Comparison of ENCODE assay signal across 16 mouse cellular contexts in genomic region chr13:37918336-37919261, GRCm38 (mm10).
DNase-seq lines count a peak whose midpoint lies in the region; ATAC-seq and TF ChIP-seq lines count a peak whose summit lies in the region.
"Had no signal": no experiment of that assay in that cellular context is flagged by ENCODE, and none has a peak within 500 bp of the region (broad histone marks: within the 10 kb centered on the region; RNA-seq: fewer than 3 reads in every experiment).

No protein-coding gene starts in this region.

- DNase-seq in kidney, adult 2 months, result peak; percentile 80
- no peak for DNase-seq in kidney, adult 18-20 months
- DNase-seq in 3T3-L1 (ENCODE audit: low read depth, low spot score), result peak; percentile 18
- DNase-seq in embryonic facial prominence, embryonic 14.5 days (ENCODE audit: low spot score), result peak; percentile 90
- DNase-seq in kidney, postnatal 36 days, result peak; percentile 62 to 76
- DNase-seq in thymus, postnatal 25 days, result no peak
- DNase-seq in spleen, postnatal 36 days (ENCODE audit: low spot score in 2 of 2), result no peak
- DNase-seq: gastrocnemius, postnatal 14 days; heart, postnatal 4 days; right cerebral cortex, adult 18-20 months; spleen, adult 18-20 months had no signal

- no peak overlapping the region for H3K4me2 ChIP-seq in embryonic facial prominence, embryonic 14.5 days (ENCODE audit: low read depth, low read length)
- H3K4me2 ChIP-seq: forebrain, embryonic 15.5 days; heart, embryonic 11.5 days had no signal

- peak overlapping the region; percentile 84 for H3K27ac ChIP-seq in kidney, adult 2 months (ENCODE audit: insufficient read depth, low read depth, low read length)
- peak overlapping the region; percentile 57 for H3K27ac ChIP-seq in embryonic facial prominence, embryonic 14.5 days (replicated peaks; ENCODE audit: low read depth, low read length)
- H3K27ac ChIP-seq: forebrain, embryonic 15.5 days; stomach, postnatal 0 days had no signal

- 59% methylated on average over 15 of the region's 15 CpGs for WGBS in kidney, adult 2 months
- 59% methylated on average over 15 of the region's 15 CpGs for WGBS in embryonic facial prominence, embryonic 14.5 days

- no peak overlapping the region for H3K4me3 ChIP-seq in kidney, adult 2 months (ENCODE audit: insufficient read depth, low read depth, low read length)
- H3K4me3 ChIP-seq in embryonic facial prominence, embryonic 14.5 days (ENCODE audit: low read depth, low read length), result no peak overlapping the region
- H3K4me3 ChIP-seq: forebrain, embryonic 15.5 days; megakaryocyte, embryonic 14.5 days had no signal

- H3K36me3 ChIP-seq in kidney, adult 2 months (ENCODE audit: control insufficient read depth, insufficient read depth, low read length), result peaks cover 7% of the 10 kb centered on the region; the same call in 1 of the 2 replicates
- peaks cover 51% of the 10 kb centered on the region for H3K36me3 ChIP-seq in embryonic facial prominence, embryonic 14.5 days (ENCODE audit: control insufficient read depth, insufficient read depth, low read length)
- H3K36me3 ChIP-seq: forebrain, embryonic 15.5 days had no signal

- no peak for TF ChIP-seq POLR2A in kidney, adult 2 months (IDR thresholded peaks at IDR 0.05; ENCODE audit: low read depth, low read length)

- H3K27me3 ChIP-seq in kidney, adult 2 months (replicated peaks; ENCODE audit: control insufficient read depth, insufficient read depth, low read length), result no peaks in the 10 kb centered on the region
- no peaks in the 10 kb centered on the region for H3K27me3 ChIP-seq in embryonic facial prominence, embryonic 14.5 days (replicated peaks; ENCODE audit: control insufficient read depth, insufficient read depth, low read length)
- H3K27me3 ChIP-seq: forebrain, embryonic 15.5 days; megakaryocyte, embryonic 14.5 days had no signal

- peak; percentile 63 for ATAC-seq in embryonic facial prominence, embryonic 14.5 days (ENCODE audit: low read depth)
- ATAC-seq: forebrain, embryonic 15.5 days; intestine, embryonic 16.5 days had no signal

- H3K4me1 ChIP-seq in kidney, adult 2 months (ENCODE audit: control insufficient read depth, insufficient read depth, low read length), result peaks cover 25% of the 10 kb centered on the region
- peaks cover 13% of the 10 kb centered on the region; the same call in 1 of the 2 replicates for H3K4me1 ChIP-seq in embryonic facial prominence, embryonic 14.5 days (ENCODE audit: control insufficient read depth, insufficient read depth, low read length)

- TF ChIP-seq CTCF in kidney, adult 2 months (conservative IDR thresholded peaks at IDR 0.05; ENCODE audit: insufficient read depth, insufficient read length, low read depth, low read length), result no peak

- H3K9ac ChIP-seq in embryonic facial prominence, embryonic 14.5 days (ENCODE audit: low read depth, low read length), result no peak overlapping the region
- H3K9ac ChIP-seq: forebrain, embryonic 15.5 days had no signal

- no peaks in the 10 kb centered on the region for H3K9me3 ChIP-seq in embryonic facial prominence, embryonic 14.5 days (ENCODE audit: control insufficient read depth, low read length)
- H3K9me3 ChIP-seq: forebrain, embryonic 15.5 days; megakaryocyte, embryonic 14.5 days had no signal

Comparison
In these comparisons a context has a peak if more than half of its experiments do, and no peak if none do; other contexts are left out.
1. DNase-seq: peak in kidney, adult 2 months (single experiment), 3T3-L1 (single experiment), embryonic facial prominence, embryonic 14.5 days (single experiment) and kidney, postnatal 36 days (2 of 2); none in kidney, adult 18-20 months (single experiment), thymus, postnatal 25 days (single experiment) and spleen, postnatal 36 days (0 of 2).